Mouse (Mus musculus) R1 (cell line): ENCODE measurements around the gene Spon1.

Source experiments
- DNase-seq: peaks from one replicate; pipeline ENCODE4 v3.0.0-alpha.2; 2018; ENCODE audit warnings: low read depth, low spot score

The Spon1 gene

GRCm38 (mm10) chr7:113841521-113841920 lies 75.7 kb downstream of the Spon1 start:
- DNase-seq: no peak

GRCm38 (mm10) chr7:113843150-113843549 lies 77.4 kb downstream of the Spon1 start:
- no peak for DNase-seq

GRCm38 (mm10) chr7:113845191-113845590 lies 79.4 kb downstream of the Spon1 start:
- no peak for DNase-seq

GRCm38 (mm10) chr7:113846553-113846952 lies 80.8 kb downstream of the Spon1 start:
- no peak for DNase-seq

GRCm38 (mm10) chr7:113847041-113847819 lies 81.4 kb downstream of the Spon1 start:
- no peak for DNase-seq

- no peak for DNase-seq
These were observed 84.6 kb downstream of the Spon1 start for GRCm38 (mm10) chr7:113850389-113850788.

GRCm38 (mm10) chr7:113855396-113855795 lies 89.6 kb downstream of the Spon1 start:
- DNase-seq: no peak

GRCm38 (mm10) chr7:113856067-113856466 lies 90.3 kb downstream of the Spon1 start:
- no peak for DNase-seq

- DNase-seq: no peak
These were observed 93.7 kb downstream of the Spon1 start for GRCm38 (mm10) chr7:113859480-113859881.

GRCm38 (mm10) chr7:113861964-113862363 lies 96.2 kb downstream of the Spon1 start:
- no peak for DNase-seq

- no peak for DNase-seq
These were observed 107.0 kb downstream of the Spon1 start for GRCm38 (mm10) chr7:113872846-113873245.

- no peak for DNase-seq
These were observed 111.7 kb downstream of the Spon1 start for GRCm38 (mm10) chr7:113877451-113877850.

- DNase-seq: no peak
These were observed 112.1 kb downstream of the Spon1 start for GRCm38 (mm10) chr7:113877926-113878325.

- no peak for DNase-seq
These were observed 113.3 kb downstream of the Spon1 start for GRCm38 (mm10) chr7:113879085-113879501.

- DNase-seq: no peak
These were observed 114.2 kb downstream of the Spon1 start for GRCm38 (mm10) chr7:113880021-113880420.

GRCm38 (mm10) chr7:113890782-113891181 lies 125.0 kb downstream of the Spon1 start:
- DNase-seq: no peak

GRCm38 (mm10) chr7:113891491-113891890 lies 125.7 kb downstream of the Spon1 start:
- no peak for DNase-seq

- no peak for DNase-seq
These were observed 128.3 kb downstream of the Spon1 start for GRCm38 (mm10) chr7:113893944-113894662.

GRCm38 (mm10) chr7:113895266-113895665 lies 129.5 kb downstream of the Spon1 start:
- DNase-seq: peak; percentile 14

- DNase-seq: peak; percentile 50
These were observed 132.6 kb downstream of the Spon1 start for GRCm38 (mm10) chr7:113898388-113898787.

- DNase-seq: no peak
These were observed 135.7 kb downstream of the Spon1 start for GRCm38 (mm10) chr7:113901511-113901910.

GRCm38 (mm10) chr7:113901941-113902515 lies 136.2 kb downstream of the Spon1 start:
- no peak for DNase-seq
